Mouse (Mus musculus): ENCODE results near the gene Engase.

- TF ChIP-seq CTCF (IDR thresholded peaks at IDR 0.05; ENCODE audit: low read depth) (peak; percentile 90), EP300 (IDR thresholded peaks at IDR 0.05; ENCODE audit: low read depth) (no peak)
Observed at GRCm38 (mm10) chr11:118443201-118443970, 33.2 kb upstream of the Engase start.

Data from liver, postnatal 0 days (tissue).